In the genomic region with DNA sequence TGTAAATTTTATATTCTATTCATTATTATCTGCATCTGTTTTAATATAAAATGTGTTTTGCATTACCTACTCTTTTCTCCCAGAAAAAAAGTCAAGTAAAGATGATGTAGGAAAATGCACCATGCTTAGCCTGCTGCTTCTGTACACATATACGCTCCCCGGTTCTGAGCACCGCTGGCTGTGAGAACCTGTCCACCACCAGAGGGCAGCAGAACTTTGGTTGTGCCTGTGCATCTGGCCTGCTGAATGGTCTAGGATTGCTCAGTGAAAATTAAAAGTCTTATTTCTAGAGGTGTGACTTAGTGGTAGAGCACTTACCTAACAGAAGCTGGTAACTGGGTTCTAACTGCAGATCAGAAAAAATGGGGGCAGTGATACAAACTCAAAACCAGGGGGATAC, we compare ENCODE assay signal across 8 mouse cellular contexts. TPM values are rescaled to one million over a fixed set of nuclear protein-coding genes. Genes with fewer than 3 reads are reported as not detected.
DNase-seq lines count a peak whose midpoint lies in the region; ATAC-seq lines count a peak whose summit lies in the region.

No protein-coding gene starts in this region.

- peaks cover 24% of the 10 kb centered on the region for H3K36me3 ChIP-seq in hindbrain, embryonic 16.5 days (ENCODE audit: control insufficient read depth, insufficient read depth, low read length)

- WGBS in hindbrain, embryonic 16.5 days = 16% methylated on average over 3 of the region's 3 CpGs

- peak; percentile 91 for ATAC-seq in hindbrain, embryonic 16.5 days

- no peaks in the 10 kb centered on the region for H3K4me1 ChIP-seq in hindbrain, embryonic 16.5 days (ENCODE audit: control insufficient read depth, insufficient read depth, low read depth, low read length)

- H3K27me3 ChIP-seq in hindbrain, embryonic 16.5 days (replicated peaks; ENCODE audit: control insufficient read depth, insufficient read depth, low read length) = no peaks in the 10 kb centered on the region

- peak; percentile 67 for DNase-seq in T-cell, adult 2 months (ENCODE audit: low spot score)
- DNase-seq in cerebellum, postnatal 4 days (ENCODE audit: low spot score in 2 of 2) = peak; percentile 66 to 86
- peak; percentile 89 for DNase-seq in gastrocnemius, adult 18-20 months (ENCODE audit: low spot score)
- peak; percentile 92 to 95 for DNase-seq in left cerebral cortex, adult 18-20 months (ENCODE audit: low spot score in 2 of 2)
- peak; percentile 92 for DNase-seq in lung, postnatal 36 days
- DNase-seq in right cerebral cortex, adult 18-20 months = peak; percentile 91
- peak; percentile 62 to 66 for DNase-seq in urinary bladder, adult 18-20 months (ENCODE audit: low spot score in 2 of 2)

- H3K4me2 ChIP-seq in hindbrain, embryonic 16.5 days (ENCODE audit: low read length) = no peak overlapping the region

- no peak overlapping the region for H3K4me3 ChIP-seq in hindbrain, embryonic 16.5 days (ENCODE audit: low read length)

- no peaks in the 10 kb centered on the region for H3K9me3 ChIP-seq in hindbrain, embryonic 16.5 days (ENCODE audit: control insufficient read depth, low read length)

- H3K9ac ChIP-seq in hindbrain, embryonic 16.5 days (ENCODE audit: low read depth, low read length) = no peak overlapping the region

- no peak overlapping the region for H3K27ac ChIP-seq in hindbrain, embryonic 16.5 days (ENCODE audit: low read depth, low read length)

RNA-seq across cellular contexts. Expression of gene C1qtnf4, which starts 19.1 kb away (rescaled TPM):
- 1 to 10 TPM; 6.5 to 9.7 TPM for total RNA-seq in gastrocnemius, adult 18-20 months (2021)
- 19.8 and 26.6 TPM in 2 replicates for polyA plus RNA-seq in hindbrain, embryonic 16.5 days (2015; fragmentation: Nextera tagmentation; extraction: Ambion mirVana)
- 100 to 1,000 TPM; 275 to 295 TPM for total RNA-seq in left cerebral cortex, adult 18-20 months (2021)

RNA-seq across cellular contexts. Expression of gene Mtch2, which starts 19.6 kb away (rescaled TPM):
- 100 to 1,000 TPM; 146 to 157 TPM for total RNA-seq in gastrocnemius, adult 18-20 months (2021)
- polyA plus RNA-seq in hindbrain, embryonic 16.5 days (2015; fragmentation: Nextera tagmentation; extraction: Ambion mirVana) = 256 and 257 TPM in 2 replicates
- total RNA-seq in left cerebral cortex, adult 18-20 months (2021) = 100 to 1,000 TPM in 1 of 2 experiments, 10 to 100 TPM in 1; 96.8 to 106 TPM

RNA-seq across cellular contexts. Expression of gene Kbtbd4, which starts 38.0 kb away (rescaled TPM):
- total RNA-seq in gastrocnemius, adult 18-20 months (2021) = 10 to 100 TPM; 17.8 to 19.2 TPM
- polyA plus RNA-seq in hindbrain, embryonic 16.5 days (2015; fragmentation: Nextera tagmentation; extraction: Ambion mirVana) = 56.7 and 61.4 TPM in 2 replicates
- total RNA-seq in left cerebral cortex, adult 18-20 months (2021) = 10 to 100 TPM; 48.0 to 57.1 TPM

RNA-seq across cellular contexts. Expression of gene Ndufs3, which starts 38.1 kb away (rescaled TPM):
- total RNA-seq in gastrocnemius, adult 18-20 months (2021) = 100 to 1,000 TPM; 489 to 535 TPM
- polyA plus RNA-seq in hindbrain, embryonic 16.5 days (2015; fragmentation: Nextera tagmentation; extraction: Ambion mirVana) = 221 and 244 TPM in 2 replicates
- total RNA-seq in left cerebral cortex, adult 18-20 months (2021) = 100 to 1,000 TPM; 253 to 266 TPM

Comparison
In these comparisons a context has a peak if more than half of its experiments do, and no peak if none do; other contexts are left out.
1. RNA of gene C1qtnf4, which starts 19.1 kb away (total RNA-seq): 275 to 295 TPM in left cerebral cortex, adult 18-20 months; 6.5 to 9.7 TPM in gastrocnemius, adult 18-20 months; every median in the first group is over 10 times any median in the second.
2. Peak in every context shown above with its lines, with median percentiles within 50 percentile points of each other: DNase-seq.